Comparison of ENCODE assay signal across 12 mouse cellular contexts in genomic region chr13:83207513-83207912, GRCm38 (mm10).
"Had no signal": no experiment of that assay in that cellular context is flagged by ENCODE, and none has a peak within 500 bp of the region (broad histone marks: within the 10 kb centered on the region; RNA-seq: fewer than 3 reads in every experiment).

No protein-coding gene starts in this region.

- DNase-seq: kidney, adult 2 months; kidney, postnatal 14 days; lung, adult 18-20 months; right cerebral cortex, adult 18-20 months; right cerebral cortex, postnatal 25 days; thymus, postnatal 4 days had no signal

- H3K4me2 ChIP-seq: kidney, embryonic 15.5 days; limb, embryonic 12.5 days had no signal

- H3K4me1 ChIP-seq: kidney, embryonic 15.5 days; limb, embryonic 12.5 days had no signal

- H3K27ac ChIP-seq: kidney, embryonic 15.5 days; left cerebral cortex, adult 2 months; limb, embryonic 12.5 days; liver, embryonic 14.5 days; stomach, postnatal 0 days had no signal

- H3K9me3 ChIP-seq: kidney, embryonic 15.5 days; limb, embryonic 12.5 days had no signal

- H3K36me3 ChIP-seq: kidney, embryonic 15.5 days; limb, embryonic 12.5 days had no signal

- ATAC-seq: midbrain, embryonic 16.5 days had no signal

- H3K27me3 ChIP-seq: kidney, embryonic 15.5 days; limb, embryonic 12.5 days had no signal

- H3K9ac ChIP-seq: kidney, embryonic 15.5 days; limb, embryonic 12.5 days; liver, embryonic 14.5 days had no signal

- H3K4me3 ChIP-seq: kidney, embryonic 15.5 days; left cerebral cortex, adult 2 months; limb, embryonic 12.5 days had no signal
